Mouse (Mus musculus) megakaryocyte, embryonic 14.5 days (primary cell): ENCODE measurements around the gene Adm. TPM values are rescaled to one million over a fixed set of nuclear protein-coding genes. Genes with fewer than 3 reads are reported as not detected.

Experiments used
- H3K27me3 ChIP-seq: replicated peaks from 2 replicates; pipeline ENCODE3; 2012; ENCODE audit warnings: inconsistent platforms
- H3K36me3 ChIP-seq: replicated peaks from 2 replicates; pipeline ENCODE3; 2012; ENCODE audit warnings: low read length, inconsistent platforms, mixed read lengths
- H3K4me1 ChIP-seq: 2 replicates; pipeline ENCODE4 v1.6.1; 2012; ENCODE audit warnings: inconsistent platforms
- H3K4me3 ChIP-seq: replicated peaks from 2 replicates; pipeline ENCODE3; 2012; ENCODE audit warnings: moderate library complexity, mild to moderate bottlenecking, inconsistent platforms
- H3K9me3 ChIP-seq: 2 replicates; pipeline ENCODE4 v1.6.1; 2012; ENCODE audit warnings: inconsistent platforms
- FLI1 ChIP-seq: IDR thresholded peaks from 2 replicates; pipeline ENCODE4 v1.6.1; 2012; ENCODE audit warnings: low read length, inconsistent platforms, mixed read lengths
- GATA1 ChIP-seq: IDR thresholded peaks from 3 replicates; pipeline ENCODE4 v1.6.1; 2012; ENCODE audit warnings: mixed read lengths, low read length, inconsistent platforms, borderline replicate concordance
- polyA plus RNA-seq: library from polyadenylated mRNA; stranded (reverse); fragments of >175 nt; gene quantifications from 2 replicates; pipeline ENCODE4 v1.2.3, GENCODE M21; 2012; ENCODE audit warnings: low replicate concordance; ENCODE audit not compliant: insufficient read depth

The Adm gene
- polyA plus RNA-seq, 1 experiment, result not detected

DNA sequence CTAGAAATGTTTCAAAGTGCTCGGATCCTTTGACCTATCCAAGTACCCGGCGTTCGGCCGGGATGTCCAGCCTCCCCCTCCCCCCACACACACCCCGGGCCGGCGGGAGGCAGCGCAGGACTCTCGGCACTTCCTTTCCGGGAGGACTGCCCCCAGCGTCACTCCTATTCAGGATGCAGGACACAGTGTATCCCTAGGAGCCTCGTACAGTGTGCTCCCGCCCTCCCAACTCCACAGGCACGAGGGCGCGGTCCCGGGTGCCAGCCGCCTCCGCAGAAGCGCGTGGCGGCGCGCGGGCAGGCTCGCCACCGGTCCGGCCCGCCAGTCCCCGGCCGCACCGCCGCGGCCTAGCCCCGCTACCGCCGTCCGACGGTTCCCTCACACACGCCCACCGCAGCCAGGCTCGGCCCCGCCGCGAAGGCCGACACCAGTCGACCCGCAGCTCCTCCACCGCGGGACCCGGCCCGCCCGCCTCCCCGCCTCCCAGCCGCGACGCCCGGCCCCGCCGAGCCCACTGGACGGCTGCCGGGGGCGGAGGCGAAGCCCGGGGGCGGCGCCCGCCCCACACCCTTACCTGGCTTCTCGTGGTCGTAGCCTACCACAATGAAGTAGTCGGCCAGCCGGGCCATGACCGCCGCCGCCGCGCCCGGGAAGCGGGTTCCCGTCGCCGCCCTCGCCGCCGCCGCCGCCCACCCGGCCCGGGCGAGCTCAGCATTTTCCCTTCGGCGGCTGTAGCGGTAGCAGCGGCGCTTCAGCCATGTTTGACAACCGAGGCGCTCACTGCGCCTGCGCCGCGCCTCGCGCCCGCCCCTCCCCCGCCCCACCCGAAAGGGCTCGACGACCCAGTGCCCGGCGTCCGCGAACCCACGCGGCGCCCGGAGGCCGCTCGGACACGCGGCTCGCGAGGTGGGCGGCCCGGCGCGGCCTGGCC lies 13.1 kb upstream of the Adm start, which contains the start of gene Sbf2:
Gene Sbf2, minus strand, starts transcription at position 790 of the 931 bp plus-strand sequence.
- peak within 1 kb of the TSS; percentile 92 for H3K4me3 ChIP-seq
- H3K27me3 ChIP-seq, result peaks cover 77% of the 10 kb centered on the region
- peaks cover 30% of the 10 kb centered on the region for H3K4me1 ChIP-seq
- H3K9me3 ChIP-seq, result 0 out of 2 replicates have a peak, but pooled peaks cover 4% of the 10 kb centered on the region
- TF ChIP-seq FLI1, result no peak
- TF ChIP-seq GATA1, result no peak
- no peaks in the 10 kb centered on the region for H3K36me3 ChIP-seq

DNA sequence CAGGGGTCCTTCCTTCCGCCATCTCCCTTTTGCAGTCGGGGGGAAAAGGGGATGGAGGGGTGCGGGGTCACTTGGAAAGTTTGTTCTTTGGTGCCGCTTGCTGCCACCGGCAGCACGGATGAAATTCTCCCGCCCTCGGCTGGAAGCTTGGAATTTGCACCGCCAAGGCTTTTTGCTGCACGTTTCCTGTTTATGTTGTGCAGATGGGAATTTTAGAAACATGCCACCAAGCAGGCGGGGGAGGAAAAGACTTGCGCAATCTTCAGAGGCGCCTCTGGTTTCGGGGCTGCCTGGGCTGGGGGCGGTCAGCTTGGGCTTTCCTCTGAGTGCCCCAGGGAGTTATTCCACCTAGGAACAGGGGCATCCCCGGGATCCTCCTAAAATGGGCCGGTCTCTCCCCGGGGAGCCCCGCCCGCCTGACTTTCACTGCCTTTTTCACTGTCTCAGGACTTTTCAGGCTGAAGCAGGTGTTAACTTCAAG lies 12.3 kb upstream of the Adm start:
- H3K4me3 ChIP-seq, result peak overlapping the region; percentile 92
- TF ChIP-seq FLI1, result no peak
- TF ChIP-seq GATA1, result no peak
- no peaks in the 10 kb centered on the region for H3K36me3 ChIP-seq
- peaks cover 85% of the 10 kb centered on the region for H3K27me3 ChIP-seq
- H3K4me1 ChIP-seq, result peaks cover 35% of the 10 kb centered on the region
- H3K9me3 ChIP-seq, result 0 out of 2 replicates have a peak, but pooled peaks cover 4% of the 10 kb centered on the region

DNA sequence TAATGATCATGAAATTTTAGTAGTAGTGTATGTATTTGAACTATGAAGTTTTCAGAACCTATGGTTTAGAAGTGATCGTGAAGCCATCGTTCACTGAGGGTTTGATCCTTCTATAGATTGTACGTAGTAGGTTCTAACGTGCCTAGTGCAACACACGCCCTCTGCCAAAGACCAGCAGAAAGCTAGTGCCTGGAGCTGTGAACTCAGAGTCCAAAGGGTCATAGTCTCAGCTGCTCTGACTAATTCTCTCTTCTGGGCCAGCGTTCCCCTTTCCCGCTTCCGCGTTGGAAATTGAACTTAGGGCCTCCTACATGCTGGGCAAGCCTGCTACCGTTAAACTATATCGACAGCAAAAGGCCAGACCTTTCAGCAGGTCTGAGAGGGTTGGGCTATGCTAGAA lies 11.7 kb upstream of the Adm start:
- TF ChIP-seq GATA1 (no peak), FLI1 (no peak)
- Histone ChIP-seq H3K4me1 (peaks cover 38% of the 10 kb centered on the region), H3K36me3 (no peaks in the 10 kb centered on the region), H3K4me3 (no peak overlapping the region), H3K27me3 (peaks cover 89% of the 10 kb centered on the region), H3K9me3 (0 out of 2 replicates have a peak, but pooled peaks cover 4% of the 10 kb centered on the region)

DNA sequence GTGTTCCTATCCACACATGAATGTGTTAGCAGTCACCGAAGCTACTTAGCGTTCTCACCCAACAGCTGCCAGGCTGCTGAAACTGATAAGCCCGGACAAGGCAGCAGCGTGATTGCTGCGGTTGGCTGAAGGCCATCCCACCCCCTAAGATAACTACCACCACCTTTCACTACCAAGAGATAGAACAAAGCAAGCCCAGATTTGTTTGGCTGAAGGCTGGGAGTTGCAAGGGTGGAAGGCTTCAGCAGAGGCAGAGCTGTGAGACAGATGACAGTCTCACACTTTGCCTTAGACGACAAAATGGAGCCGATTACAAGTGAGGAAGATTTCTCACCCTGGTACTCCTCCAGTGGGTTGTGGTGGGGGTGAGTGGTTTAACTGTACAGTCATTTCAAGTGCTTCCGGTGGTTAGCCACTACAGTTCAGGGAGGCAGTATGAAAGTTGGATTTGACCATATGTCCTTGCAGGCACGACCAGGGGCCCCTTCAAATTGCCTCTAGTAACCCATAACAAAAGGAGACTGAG lies 8.3 kb upstream of the Adm start:
- peaks cover 90% of the 10 kb centered on the region for H3K27me3 ChIP-seq
- TF ChIP-seq FLI1 (no peak), GATA1 (no peak)
- H3K36me3 ChIP-seq, result no peaks in the 10 kb centered on the region
- 0 out of 2 replicates have a peak, but pooled peaks cover 4% of the 10 kb centered on the region for H3K9me3 ChIP-seq
- peaks cover 30% of the 10 kb centered on the region for H3K4me1 ChIP-seq
- no peak overlapping the region for H3K4me3 ChIP-seq

DNA sequence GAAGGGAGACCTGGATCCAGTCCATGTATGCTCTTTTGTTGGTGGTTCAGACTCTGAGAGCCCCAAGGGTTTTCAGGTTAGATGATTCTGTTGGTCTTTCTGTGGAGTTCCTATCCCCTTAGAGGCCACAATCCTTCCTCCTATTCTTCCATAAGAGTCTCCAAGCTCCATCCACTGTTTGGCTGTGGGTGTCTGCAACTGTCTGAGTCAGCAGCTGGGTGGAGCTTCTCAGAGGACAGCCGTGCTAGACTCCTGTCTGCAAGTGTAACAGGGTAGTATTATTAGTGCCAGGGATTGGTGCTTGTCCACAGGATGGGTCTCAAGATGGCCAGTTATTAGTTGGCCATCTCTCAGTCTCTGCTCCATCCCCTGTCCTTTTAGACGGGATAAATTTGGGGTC lies 3.4 kb upstream of the Adm start:
- TF ChIP-seq FLI1 (no peak), GATA1 (no peak)
- H3K36me3 ChIP-seq, result no peaks in the 10 kb centered on the region
- H3K9me3 ChIP-seq, result no peaks in the 10 kb centered on the region
- H3K27me3 ChIP-seq, result peaks cover 92% of the 10 kb centered on the region
- peaks cover 48% of the 10 kb centered on the region for H3K4me1 ChIP-seq
- H3K4me3 ChIP-seq, result no peak overlapping the region

DNA sequence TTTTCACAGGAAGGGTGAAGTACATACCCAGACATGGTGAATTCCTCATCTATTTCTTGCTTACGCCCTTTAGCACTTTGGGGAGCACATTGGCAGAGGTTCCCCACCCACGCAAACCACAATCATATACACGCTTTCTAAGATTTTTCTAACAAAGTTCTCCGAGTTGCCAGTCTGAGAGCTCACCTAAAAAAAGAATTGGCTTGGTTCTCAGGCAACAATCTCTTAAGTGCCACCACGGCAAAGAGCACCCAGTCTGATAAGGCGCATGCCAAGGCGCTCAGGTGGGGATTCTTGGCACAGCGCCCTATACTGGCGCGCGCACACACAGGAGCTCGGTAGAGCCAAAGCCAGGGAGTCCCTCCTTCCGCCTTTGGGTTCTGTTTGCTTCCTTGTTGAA lies 2.5 kb upstream of the Adm start:
- Histone ChIP-seq H3K4me3 (no peak overlapping the region), H3K4me1 (peaks cover 48% of the 10 kb centered on the region), H3K9me3 (no peaks in the 10 kb centered on the region), H3K27me3 (peaks cover 92% of the 10 kb centered on the region), H3K36me3 (no peaks in the 10 kb centered on the region)
- TF ChIP-seq FLI1, result no peak
- no peak for TF ChIP-seq GATA1

DNA sequence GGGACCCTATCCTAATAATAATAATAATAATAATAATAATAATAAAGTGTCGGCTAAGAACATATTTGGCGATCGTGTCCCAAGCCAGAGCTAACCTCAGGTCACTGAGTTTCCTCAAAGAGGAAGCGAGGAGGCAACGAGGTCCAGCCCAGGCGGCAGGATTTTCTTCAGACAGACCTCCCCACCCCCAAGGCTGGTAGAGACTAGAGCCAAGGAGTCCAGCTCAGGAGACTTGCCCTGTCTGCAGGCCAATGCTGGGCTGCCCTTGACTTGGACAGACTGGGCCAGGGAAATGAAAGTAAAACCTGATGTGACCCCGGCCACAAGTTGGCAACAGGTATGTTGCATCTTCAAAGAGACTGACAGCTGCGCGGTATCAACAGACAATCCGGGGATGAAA lies 2.0 kb upstream of the Adm start:
- peak overlapping the region; percentile 82 for H3K4me3 ChIP-seq
- peaks cover 92% of the 10 kb centered on the region for H3K27me3 ChIP-seq
- no peaks in the 10 kb centered on the region for H3K9me3 ChIP-seq
- H3K36me3 ChIP-seq, result no peaks in the 10 kb centered on the region
- H3K4me1 ChIP-seq, result peaks cover 48% of the 10 kb centered on the region
- TF ChIP-seq GATA1 (no peak), FLI1 (no peak)

DNA sequence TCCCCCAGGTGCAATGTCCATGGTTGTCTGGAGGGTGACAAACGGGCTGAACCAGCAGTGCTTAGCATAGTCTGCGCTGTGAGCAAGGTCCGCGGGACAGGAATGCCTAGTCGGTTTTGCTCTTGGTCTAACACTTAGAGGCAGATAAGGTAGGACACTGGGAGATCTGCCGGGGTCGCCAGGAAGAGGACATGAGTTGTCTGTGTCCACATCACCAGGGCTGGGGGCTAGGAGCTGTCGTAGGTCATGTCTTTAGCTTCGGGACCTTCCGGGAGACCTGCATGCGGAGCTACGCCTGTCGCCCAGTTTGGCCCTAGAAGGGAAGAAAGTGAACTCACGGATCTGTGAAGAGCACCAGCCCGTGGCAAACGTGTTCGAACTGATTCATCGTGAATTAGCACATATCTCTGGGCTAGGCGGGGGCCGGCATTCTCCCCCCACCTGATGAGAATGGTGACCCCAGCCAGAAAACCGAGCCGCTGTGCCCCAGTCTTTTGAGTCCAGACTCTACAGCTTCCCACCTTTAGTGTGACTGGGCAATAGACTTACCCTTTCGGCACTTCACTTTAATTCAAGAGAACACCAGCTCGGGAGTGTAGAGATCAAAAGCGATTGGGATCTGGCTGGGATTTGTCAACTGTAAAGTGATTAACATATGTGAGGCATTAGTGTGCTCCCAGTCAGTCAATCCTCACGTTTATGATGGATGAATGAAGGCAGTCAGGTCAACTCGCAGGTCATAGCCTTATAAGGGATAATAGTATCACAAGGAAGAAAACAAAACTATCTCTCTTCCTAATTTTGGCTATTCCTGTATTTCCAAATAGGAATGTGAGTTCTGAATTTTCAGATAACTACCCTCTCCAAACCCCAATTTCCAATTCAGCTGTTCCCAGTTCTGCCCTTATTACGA lies 1.0 kb upstream of the Adm start:
- H3K9me3 ChIP-seq, result no peaks in the 10 kb centered on the region
- TF ChIP-seq FLI1 (no peak), GATA1 (no peak)
- H3K27me3 ChIP-seq, result peaks cover 95% of the 10 kb centered on the region
- no peaks in the 10 kb centered on the region for H3K36me3 ChIP-seq
- H3K4me3 ChIP-seq, result peak overlapping the region; percentile 82
- H3K4me1 ChIP-seq, result peaks cover 55% of the 10 kb centered on the region

DNA sequence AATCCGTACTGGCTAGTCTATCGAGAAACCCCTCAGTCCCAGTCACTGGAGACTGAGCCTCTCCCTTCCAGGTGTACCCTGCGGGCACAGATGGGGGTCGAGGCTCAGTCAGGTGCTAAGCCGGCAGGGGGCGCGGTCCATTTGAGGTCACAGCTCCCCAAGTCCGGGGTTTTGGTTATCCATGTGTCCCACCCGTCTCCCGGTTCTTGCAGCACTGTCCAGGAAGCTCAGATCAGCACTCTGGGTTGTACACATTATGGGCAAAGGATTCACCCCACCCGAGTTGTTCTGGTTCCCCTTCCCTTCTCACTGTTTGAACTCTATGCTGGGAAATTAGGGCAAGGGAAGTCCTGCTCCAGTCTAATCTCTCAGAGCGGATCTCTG lies 370 bp upstream of the Adm start:
- Histone ChIP-seq H3K36me3 (no peaks in the 10 kb centered on the region), H3K4me3 (peak overlapping the region; percentile 86), H3K9me3 (no peaks in the 10 kb centered on the region), H3K27me3 (peaks cover 94% of the 10 kb centered on the region), H3K4me1 (peaks cover 55% of the 10 kb centered on the region)
- TF ChIP-seq FLI1, result no peak
- TF ChIP-seq GATA1, result no peak

DNA sequence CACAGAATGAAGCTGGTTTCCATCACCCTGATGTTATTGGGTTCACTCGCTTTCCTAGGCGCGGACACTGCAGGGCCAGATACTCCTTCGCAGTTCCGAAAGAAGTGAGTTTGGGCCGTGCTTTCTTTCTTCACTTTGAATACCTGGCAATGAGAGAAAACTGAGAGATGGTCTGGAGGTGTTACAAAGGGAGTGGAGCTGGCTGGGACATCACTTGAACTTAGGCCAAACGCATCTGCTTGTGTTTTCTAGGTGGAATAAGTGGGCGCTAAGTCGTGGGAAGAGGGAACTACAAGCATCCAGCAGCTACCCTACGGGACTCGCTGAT lies 776 bp downstream of the Adm start:
- Histone ChIP-seq H3K27me3 (peaks cover 93% of the 10 kb centered on the region), H3K4me3 (peak overlapping the region; percentile 86), H3K4me1 (peaks cover 55% of the 10 kb centered on the region), H3K36me3 (no peaks in the 10 kb centered on the region), H3K9me3 (no peaks in the 10 kb centered on the region)
- TF ChIP-seq GATA1 (no peak), FLI1 (no peak)
